Mouse (Mus musculus) gastrocnemius, adult 2 months (tissue): ENCODE measurements at regions not wholly inside any gene's neighbourhood (a gene's known extent, or its start where the extent isn't known, plus 50 kb on each side); places are given as distances from the start of the nearest gene placed in this dataset.

Experiments
- DNase-seq: peaks from one replicate; pipeline ENCODE4 v3.0.0; 2022
- H3K27ac ChIP-seq: fragments of 200-600 bp; 2 replicates; pipeline ENCODE4 v1.8.1; 2022; ENCODE audit warnings: mild to moderate bottlenecking
- H3K4me3 ChIP-seq: fragments of 200-600 bp; 2 replicates; pipeline ENCODE4 v1.8.1; 2022; ENCODE audit warnings: mild to moderate bottlenecking, moderate library complexity
- CTCF ChIP-seq: fragments of 200-600 bp; IDR thresholded peaks from 2 replicates; pipeline ENCODE4 v1.8.1; 2022; ENCODE audit warnings: antibody characterized with exemption, mild to moderate bottlenecking, moderate library complexity
- intact Hi-C: fragments of 180-260 bp; cut with DNase I; formaldehyde crosslinking; loops from one replicate; pipeline ENCODE4 v1.15.1; 2025

DNA sequence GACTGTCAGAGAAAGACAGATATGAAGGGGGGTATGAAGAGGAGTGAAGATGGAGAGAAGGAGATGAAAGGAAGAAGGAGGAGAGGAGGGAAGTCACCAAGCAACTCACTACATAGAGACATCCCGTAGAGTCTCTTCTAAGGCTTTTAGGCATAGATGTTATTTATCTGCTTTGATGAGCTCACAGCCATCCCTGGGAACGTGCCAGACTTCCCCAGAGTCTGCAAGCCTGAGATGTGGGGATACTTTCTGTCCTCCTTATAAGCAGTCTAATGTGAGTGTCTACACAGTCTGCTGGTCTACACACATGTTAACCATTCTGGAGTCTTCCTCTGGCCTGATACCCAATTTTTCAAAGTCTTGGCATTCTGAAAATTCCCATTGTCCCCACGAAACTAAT lies 166.0 kb upstream of the Tox3 start:
- intact Hi-C loops: no loop called here
- Histone ChIP-seq H3K4me3 (no peak overlapping the region), H3K27ac (no peak overlapping the region)
- TF ChIP-seq CTCF: no peak
- DNase-seq: no peak

DNA sequence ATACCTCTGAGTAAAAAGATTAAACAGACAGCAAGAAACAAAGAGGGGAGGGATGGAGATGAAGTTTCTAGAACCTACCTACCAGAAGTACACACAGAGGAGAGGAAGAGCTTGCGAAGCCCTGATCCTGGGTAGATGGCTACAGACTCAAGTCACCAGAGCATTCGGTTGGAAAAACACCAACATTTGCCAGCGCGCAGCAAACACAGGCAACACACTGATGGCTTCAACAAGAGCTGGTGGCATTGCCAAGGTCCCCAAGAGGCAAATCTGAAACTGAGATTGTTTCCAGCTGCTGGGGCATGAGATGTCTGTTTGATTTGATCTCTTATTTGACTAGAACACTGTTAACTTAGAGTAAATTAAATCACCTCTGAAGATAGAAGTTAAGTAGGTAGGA lies 165.5 kb upstream of the Tox3 start:
- no peak for TF ChIP-seq CTCF
- DNase-seq: no peak
- Histone ChIP-seq H3K4me3 (no peak overlapping the region), H3K27ac (no peak overlapping the region)
- intact Hi-C loops: no loop called here

GRCm38 (mm10) chr8:90513102-90513501 lies 165.0 kb upstream of the Tox3 start:
- intact Hi-C loops: no loop called here
- no peak for TF ChIP-seq CTCF
- no peak overlapping the region for H3K27ac ChIP-seq
- DNase-seq: no peak
- H3K4me3 ChIP-seq: no peak overlapping the region; the same call in 1 of the 2 replicates

DNA sequence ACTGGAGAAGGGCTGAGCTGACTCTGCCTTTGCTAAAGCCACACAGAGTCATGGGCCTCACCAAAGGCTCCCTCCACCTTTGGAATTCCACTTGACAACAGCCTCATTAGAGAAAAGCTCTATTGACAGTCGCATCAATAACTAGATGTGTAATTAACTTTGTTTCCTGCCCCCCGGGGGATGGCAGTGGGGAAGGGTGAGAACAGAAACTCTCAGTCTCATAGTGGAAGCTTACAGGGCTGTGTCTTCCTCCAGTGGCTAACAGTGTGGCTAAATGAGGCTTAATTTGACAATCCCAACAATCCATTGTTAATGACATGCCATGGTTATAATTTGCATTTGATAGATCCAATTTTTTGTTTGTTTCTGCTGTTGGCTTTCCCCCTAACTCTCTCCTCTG lies 164.5 kb upstream of the Tox3 start:
- Histone ChIP-seq H3K4me3 (no peak overlapping the region), H3K27ac (no peak overlapping the region)
- no peak for TF ChIP-seq CTCF
- no peak for DNase-seq
- intact Hi-C loops: no loop called here

GRCm38 (mm10) chr8:90504521-90504920 lies 156.4 kb upstream of the Tox3 start:
- Histone ChIP-seq H3K4me3 (no peak overlapping the region), H3K27ac (no peak overlapping the region)
- TF ChIP-seq CTCF: no peak
- intact Hi-C loops: no loop called here
- DNase-seq: no peak

- Histone ChIP-seq H3K27ac (no peak overlapping the region), H3K4me3 (no peak overlapping the region)
- no peak for TF ChIP-seq CTCF
- no peak for DNase-seq
- intact Hi-C loops: no loop called here
Observed at GRCm38 (mm10) chr8:90503306-90503705, 155.2 kb upstream of the Tox3 start.

- no peak for TF ChIP-seq CTCF
- Histone ChIP-seq H3K27ac (no peak overlapping the region), H3K4me3 (no peak overlapping the region)
- DNase-seq: no peak
- intact Hi-C loops: no loop called here
Observed at GRCm38 (mm10) chr8:90502879-90503278, 154.7 kb upstream of the Tox3 start.

DNA sequence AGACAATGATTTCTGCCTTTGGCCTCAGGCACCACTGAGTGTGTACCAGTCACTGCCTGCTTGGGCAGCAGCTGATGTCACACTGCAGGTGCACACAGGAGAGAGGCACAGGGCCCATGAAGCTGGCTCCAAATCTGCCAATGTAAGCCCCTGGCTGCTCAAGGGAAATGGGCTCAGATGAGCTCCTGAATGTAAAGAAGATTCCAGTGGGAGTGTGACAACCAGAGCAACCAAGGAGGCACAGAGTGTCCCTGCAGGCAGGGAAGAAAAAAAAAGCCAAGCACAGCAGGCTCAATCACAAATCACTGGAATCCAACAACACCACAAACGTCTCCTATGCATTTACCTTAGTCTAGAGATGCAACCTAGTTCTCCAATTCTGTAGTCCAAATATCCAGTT lies 151.2 kb upstream of the Tox3 start:
- DNase-seq: no peak
- no peak overlapping the region for H3K4me3 ChIP-seq
- TF ChIP-seq CTCF: no peak
- no peak overlapping the region for H3K27ac ChIP-seq
- intact Hi-C loops: no loop called here

DNA sequence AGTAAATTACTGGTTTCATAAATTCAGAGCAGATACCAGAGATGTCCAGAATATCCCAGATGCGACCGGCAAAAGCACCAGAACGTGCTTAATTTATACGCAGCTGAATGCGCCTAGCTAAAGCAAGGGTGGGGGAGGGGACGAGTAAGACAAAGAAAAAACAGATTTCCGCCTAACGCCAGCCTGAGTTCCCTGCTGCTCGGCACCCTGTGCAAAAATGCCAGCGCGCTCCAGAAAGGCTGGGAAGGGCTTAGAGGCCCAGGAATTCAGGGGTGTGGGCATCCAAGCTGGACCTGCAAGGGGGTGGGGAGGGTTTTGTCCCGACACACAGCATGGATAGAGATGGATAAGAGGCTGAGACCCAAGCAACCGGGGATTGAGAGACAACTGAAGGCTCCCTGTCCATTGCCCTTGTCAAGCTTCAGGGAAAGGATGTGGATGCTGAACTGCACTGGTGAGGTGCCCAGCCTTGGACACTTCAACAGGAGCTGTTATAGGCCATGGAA lies 148.6 kb upstream of the Tox3 start:
- Histone ChIP-seq H3K4me3 (no peak overlapping the region), H3K27ac (no peak overlapping the region)
- DNase-seq: no peak
- TF ChIP-seq CTCF: no peak
- intact Hi-C loops: no loop called here

DNA sequence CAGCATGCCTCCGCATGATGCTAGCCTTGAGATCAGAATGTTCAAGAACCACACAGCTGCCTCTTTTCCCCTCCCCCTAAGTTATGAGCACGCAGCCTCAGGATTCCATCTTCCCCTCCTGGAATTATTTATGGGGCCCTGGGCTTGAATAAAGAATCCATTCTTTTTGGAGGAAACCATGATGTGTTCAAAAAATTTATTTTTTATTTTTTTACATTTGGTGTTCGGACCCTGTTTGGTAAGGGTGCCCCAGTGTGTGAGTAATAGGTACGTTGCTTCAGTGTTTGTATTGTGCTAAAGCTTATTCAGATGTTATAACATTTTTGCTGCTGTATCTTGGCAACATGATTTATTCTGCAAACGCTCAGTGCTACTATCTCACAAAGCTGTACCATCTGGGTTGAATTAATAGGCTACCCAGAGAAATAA lies 147.8 kb upstream of the Tox3 start:
- intact Hi-C loops: no loop called here

GRCm38 (mm10) chr8:90492521-90493225 lies 144.5 kb upstream of the Tox3 start:
- no peak for TF ChIP-seq CTCF
- no peak overlapping the region for H3K27ac ChIP-seq
- intact Hi-C loops: no loop called here
- DNase-seq: peak; percentile 21
- peak overlapping the region; percentile 32; the same call in 1 of the 2 replicates for H3K4me3 ChIP-seq

More for the DNA sequence above, 147.8 kb upstream of the Tox3 start:
- no peak for DNase-seq
- Histone ChIP-seq H3K27ac (no peak overlapping the region), H3K4me3 (no peak overlapping the region)
- TF ChIP-seq CTCF: no peak

- Histone ChIP-seq H3K4me3 (no peak overlapping the region), H3K27ac (no peak overlapping the region)
- intact Hi-C loops: no loop called here
- no peak for TF ChIP-seq CTCF
- DNase-seq: no peak
Observed at GRCm38 (mm10) chr8:90491691-90492090, 143.5 kb upstream of the Tox3 start.

DNA sequence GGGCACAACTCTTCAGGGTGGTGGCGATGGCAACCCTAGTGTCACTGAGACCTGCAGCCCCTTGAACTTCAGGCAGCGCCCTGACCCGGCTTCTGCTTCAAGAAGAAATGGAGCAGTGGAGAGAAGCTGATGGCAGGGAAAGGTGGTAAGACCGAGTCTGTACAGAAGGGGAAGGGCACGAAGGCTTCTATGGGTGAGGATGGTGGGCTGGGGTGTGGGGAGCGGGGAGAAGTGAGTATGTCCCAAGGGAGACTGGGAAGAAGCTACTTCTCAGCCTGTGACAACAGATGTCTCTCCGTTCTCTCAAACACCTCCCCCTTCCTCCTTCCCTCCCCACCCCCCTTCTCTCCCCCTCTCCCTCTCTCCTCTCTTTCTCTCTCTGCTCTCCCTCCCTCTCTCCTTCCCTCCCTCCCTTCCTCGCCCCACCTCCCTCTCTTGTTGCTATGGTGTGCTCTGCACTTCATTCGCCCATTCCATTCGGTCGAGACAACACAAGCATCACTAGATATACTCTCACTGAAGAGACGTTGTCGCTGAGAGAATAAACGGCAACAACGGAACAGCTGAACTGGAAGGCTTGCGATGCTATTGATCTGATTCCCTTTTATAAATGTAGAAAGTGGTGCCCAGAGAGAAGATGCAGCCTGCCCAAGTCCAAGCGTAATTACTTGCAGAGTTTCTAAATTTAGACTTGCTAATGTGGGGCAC lies 142.7 kb upstream of the Tox3 start:
- no peak overlapping the region for H3K27ac ChIP-seq
- H3K4me3 ChIP-seq: no peak overlapping the region
- intact Hi-C loops: no loop called here
- TF ChIP-seq CTCF: no peak
- DNase-seq: no peak

DNA sequence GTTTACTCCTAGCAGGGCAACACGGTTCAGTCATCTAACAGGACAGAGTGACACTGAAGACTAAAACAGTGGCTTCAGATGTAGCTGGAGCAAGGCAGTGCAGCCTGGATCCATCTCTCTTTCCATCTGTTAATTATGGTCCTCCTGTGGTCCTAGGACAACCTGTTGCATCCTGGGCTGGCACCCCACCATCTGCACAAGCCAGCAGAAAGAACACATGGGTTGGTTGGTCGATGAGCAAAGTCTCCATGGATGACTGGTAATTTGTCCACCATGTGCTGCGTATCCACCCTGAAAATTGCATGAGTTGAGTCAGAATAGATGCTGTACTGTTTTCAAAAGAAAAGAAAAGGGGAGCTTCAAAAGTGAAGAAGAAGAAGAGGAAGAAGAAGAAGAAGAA lies 138.4 kb upstream of the Tox3 start:
- intact Hi-C loops: no loop called here
- no peak for DNase-seq
- Histone ChIP-seq H3K27ac (no peak overlapping the region), H3K4me3 (no peak overlapping the region)
- TF ChIP-seq CTCF: no peak
